Mouse (Mus musculus) cortical plate, adult 2 months (tissue): ENCODE measurements around the gene Nin. TPM values are rescaled to one million over a fixed set of nuclear protein-coding genes. Genes with fewer than 3 reads are reported as not detected.
A peak's percentile ranks its signal among the peaks of the same experiment; 100 is the strongest.

Source experiments
- H3K27ac ChIP-seq: fragments of 200-500 bp; 2 replicates; pipeline ENCODE4 v1.5.1; 2012; ENCODE audit warnings: low read length, control low read depth, inconsistent platforms; ENCODE audit not compliant: insufficient read depth
- H3K4me1 ChIP-seq: fragments of 200-500 bp; 2 replicates; pipeline ENCODE4 v1.6.1; 2011; ENCODE audit warnings: low read length; ENCODE audit not compliant: control insufficient read depth, insufficient read depth
- H3K4me3 ChIP-seq: fragments of 200-500 bp; 2 replicates; pipeline ENCODE4 v1.5.1; 2011; ENCODE audit warnings: mild to moderate bottlenecking, low read length, control low read depth; ENCODE audit not compliant: insufficient read depth
- CTCF ChIP-seq: fragments of 200-500 bp; IDR thresholded peaks from 2 replicates; pipeline ENCODE4 v1.5.1; 2011; ENCODE audit warnings: mild to moderate bottlenecking, control low read depth, low read length; ENCODE audit not compliant: insufficient read depth; ENCODE audit errors: extremely low read depth
- POLR2A ChIP-seq: fragments of 200-500 bp; IDR thresholded peaks from 2 replicates; pipeline ENCODE4 v1.6.1; 2011; ENCODE audit warnings: mild to moderate bottlenecking, low read length, control low read depth; ENCODE audit not compliant: insufficient read depth; ENCODE audit errors: extremely low read depth
- polyA plus RNA-seq: library from polyadenylated mRNA; depleted of rRNA; stranded (reverse); fragments of >200 nt; gene quantifications from 2 replicates; pipeline ENCODE4 v1.2.3, GENCODE M21; 2012

Nin gene
- polyA plus RNA-seq, 1 experiment: 31.2 TPM

- TF ChIP-seq CTCF: no peak
- no peak for TF ChIP-seq POLR2A
- Histone ChIP-seq H3K4me3 (no peak overlapping the region), H3K27ac (no peak overlapping the region), H3K4me1 (peaks cover 1% of the 10 kb centered on the region; the same call in 1 of the 2 replicates)
Observed at GRCm38 (mm10) chr12:70140993-70141576, 27.6 kb upstream of the Nin start.

- Histone ChIP-seq H3K4me1 (peaks cover 1% of the 10 kb centered on the region; the same call in 1 of the 2 replicates), H3K4me3 (no peak overlapping the region), H3K27ac (no peak overlapping the region)
- TF ChIP-seq CTCF (no peak), POLR2A (no peak)
Observed at GRCm38 (mm10) chr12:70140542-70140941, 27.0 kb upstream of the Nin start.

GRCm38 (mm10) chr12:70139871-70140270 lies 26.4 kb upstream of the Nin start:
- Histone ChIP-seq H3K4me3 (no peak overlapping the region), H3K27ac (no peak overlapping the region), H3K4me1 (no peaks in the 10 kb centered on the region)
- no peak for TF ChIP-seq CTCF
- no peak for TF ChIP-seq POLR2A

GRCm38 (mm10) chr12:70137626-70138025 lies 24.1 kb upstream of the Nin start:
- Histone ChIP-seq H3K4me3 (no peak overlapping the region), H3K27ac (no peak overlapping the region), H3K4me1 (no peaks in the 10 kb centered on the region)
- TF ChIP-seq CTCF (no peak), POLR2A (no peak)

GRCm38 (mm10) chr12:70137095-70137494 lies 23.6 kb upstream of the Nin start:
- Histone ChIP-seq H3K27ac (no peak overlapping the region), H3K4me1 (no peaks in the 10 kb centered on the region), H3K4me3 (no peak overlapping the region)
- TF ChIP-seq POLR2A: no peak
- no peak for TF ChIP-seq CTCF

- no peak overlapping the region for H3K4me3 ChIP-seq
- peaks cover under 1% of the 10 kb centered on the region; the same call in 1 of the 2 replicates for H3K4me1 ChIP-seq
- no peak for TF ChIP-seq POLR2A
- no peak for TF ChIP-seq CTCF
- no peak overlapping the region for H3K27ac ChIP-seq
Observed at GRCm38 (mm10) chr12:70136185-70136756, 22.8 kb upstream of the Nin start.

- Histone ChIP-seq H3K4me3 (no peak overlapping the region), H3K27ac (no peak overlapping the region)
- no peak for TF ChIP-seq POLR2A
- TF ChIP-seq CTCF: no peak
Observed at GRCm38 (mm10) chr12:70134627-70135235, 21.2 kb upstream of the Nin start.

GRCm38 (mm10) chr12:70131042-70131675 lies 17.6 kb upstream of the Nin start:
- no peak for TF ChIP-seq CTCF
- peak; percentile 42; the same call in 1 of the 2 replicates for TF ChIP-seq POLR2A
- Histone ChIP-seq H3K4me1 (peaks cover 2% of the 10 kb centered on the region; the same call in 1 of the 2 replicates), H3K4me3 (peak overlapping the region; percentile 43), H3K27ac (peak overlapping the region; percentile 71; the same call in 1 of the 2 replicates)

More at GRCm38 (mm10) chr12:70134627-70135235, 21.2 kb upstream of the Nin start:
- H3K4me1 ChIP-seq: peaks cover 2% of the 10 kb centered on the region; the same call in 1 of the 2 replicates

- TF ChIP-seq POLR2A: no peak
- no peak for TF ChIP-seq CTCF
- Histone ChIP-seq H3K4me3 (no peak overlapping the region), H3K4me1 (peaks cover 2% of the 10 kb centered on the region; the same call in 1 of the 2 replicates), H3K27ac (no peak overlapping the region)
Observed at GRCm38 (mm10) chr12:70129105-70129504, 15.6 kb upstream of the Nin start.
